Mouse (Mus musculus) cerebellum, adult 11-12 months (tissue): ENCODE measurements at regions not wholly inside any gene's neighbourhood (a gene's known extent, or its start where the extent isn't known, plus 50 kb on each side); places are given as distances from the start of the nearest gene placed in this dataset.

Experiments
- DNase-seq: peaks from one replicate; pipeline ENCODE4 v3.0.0; 2022

GRCm38 (mm10) chr10:66912440-66912839, 183.5 kb upstream of the Jmjd1c start:
- no peak for DNase-seq

- DNase-seq, result no peak
These were observed 182.7 kb upstream of the Jmjd1c start for GRCm38 (mm10) chr10:66913187-66913586.

- DNase-seq, result no peak
These were observed 182.3 kb upstream of the Jmjd1c start for GRCm38 (mm10) chr10:66913627-66914026.

GRCm38 (mm10) chr10:66914288-66914975, 181.5 kb upstream of the Jmjd1c start:
- DNase-seq, result no peak

- no peak for DNase-seq
These were observed 180.1 kb upstream of the Jmjd1c start for GRCm38 (mm10) chr10:66915801-66916200.

- DNase-seq, result no peak
These were observed 178.2 kb upstream of the Jmjd1c start for GRCm38 (mm10) chr10:66917725-66918124.

- no peak for DNase-seq
These were observed 177.2 kb upstream of the Jmjd1c start for GRCm38 (mm10) chr10:66918713-66919112.

GRCm38 (mm10) chr10:66919953-66920760, 175.8 kb upstream of the Jmjd1c start:
- DNase-seq, result peak; percentile 74

GRCm38 (mm10) chr10:66920761-66921684, 174.9 kb upstream of the Jmjd1c start:
- DNase-seq, result peak; percentile 89

- DNase-seq, result no peak
These were observed 174.1 kb upstream of the Jmjd1c start for GRCm38 (mm10) chr10:66921776-66922175.

GRCm38 (mm10) chr10:66922314-66922713, 173.6 kb upstream of the Jmjd1c start:
- DNase-seq, result no peak

- DNase-seq, result no peak
These were observed 172.0 kb upstream of the Jmjd1c start for GRCm38 (mm10) chr10:66923947-66924346.

GRCm38 (mm10) chr10:66924418-66924817, 171.5 kb upstream of the Jmjd1c start:
- no peak for DNase-seq

- DNase-seq, result no peak
These were observed 170.3 kb upstream of the Jmjd1c start for GRCm38 (mm10) chr10:66925553-66926127.

- DNase-seq, result no peak
These were observed 168.3 kb upstream of the Jmjd1c start for GRCm38 (mm10) chr10:66927651-66928050.

GRCm38 (mm10) chr10:66928211-66928990, 167.5 kb upstream of the Jmjd1c start:
- DNase-seq, result no peak

GRCm38 (mm10) chr10:66930563-66930962, 165.4 kb upstream of the Jmjd1c start:
- no peak for DNase-seq

- DNase-seq, result no peak
These were observed 164.4 kb upstream of the Jmjd1c start for GRCm38 (mm10) chr10:66931505-66931904.

GRCm38 (mm10) chr10:66932544-66932943, 163.4 kb upstream of the Jmjd1c start:
- DNase-seq, result no peak

GRCm38 (mm10) chr10:66933689-66934088, 162.2 kb upstream of the Jmjd1c start:
- DNase-seq, result no peak

- DNase-seq, result no peak
These were observed 160.2 kb upstream of the Jmjd1c start for GRCm38 (mm10) chr10:66935731-66936130.

- no peak for DNase-seq
These were observed 158.8 kb upstream of the Jmjd1c start for GRCm38 (mm10) chr10:66937116-66937515.
